Mouse (Mus musculus) adrenal gland, postnatal 14 days (tissue): ENCODE data around the gene Elovl2. TPM values are rescaled to one million over a fixed set of nuclear protein-coding genes. Genes with fewer than 3 reads are reported as not detected.
"Not testable (repeated sequence)": the region's sequence is repeated elsewhere in the genome, so short reads cannot be mapped to it uniquely, and the experiment has no call there.

Source experiments
- DNase-seq: peaks from one replicate; pipeline ENCODE4 v3.0.0; 2021; ENCODE audit warnings: mixed read lengths
- total RNA-seq: library from RNA; stranded (reverse); gene quantifications from 2 replicates; pipeline ENCODE4 v1.2.3, GENCODE M21; 2021

Elovl2 gene
- total RNA-seq, 1 experiment from 2014 or later: 44.4 TPM

- no peak for DNase-seq
Observed at GRCm38 (mm10) chr13:41235181-41235580, 15.0 kb upstream of the Elovl2 start.

DNA sequence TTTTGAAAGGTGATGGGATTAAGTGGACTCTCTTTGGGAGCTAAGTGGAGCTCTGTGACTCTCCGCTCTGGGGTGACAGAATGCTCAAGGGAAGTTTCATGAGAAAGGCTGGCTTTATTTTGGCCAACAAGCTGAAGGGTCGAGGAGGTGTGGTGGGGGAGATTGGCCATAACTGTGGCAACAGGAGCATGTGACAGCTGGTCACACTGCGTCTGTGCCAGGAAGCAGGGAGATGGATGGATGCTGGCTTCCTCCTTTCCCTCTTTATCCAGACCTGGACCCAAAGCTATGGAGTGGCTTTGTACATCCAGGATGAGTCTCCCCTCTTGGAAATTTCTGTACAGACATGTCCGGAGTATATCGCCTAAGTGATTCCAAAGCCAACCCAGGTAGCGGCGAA lies 13.0 kb upstream of the Elovl2 start:
- no peak for DNase-seq

DNA sequence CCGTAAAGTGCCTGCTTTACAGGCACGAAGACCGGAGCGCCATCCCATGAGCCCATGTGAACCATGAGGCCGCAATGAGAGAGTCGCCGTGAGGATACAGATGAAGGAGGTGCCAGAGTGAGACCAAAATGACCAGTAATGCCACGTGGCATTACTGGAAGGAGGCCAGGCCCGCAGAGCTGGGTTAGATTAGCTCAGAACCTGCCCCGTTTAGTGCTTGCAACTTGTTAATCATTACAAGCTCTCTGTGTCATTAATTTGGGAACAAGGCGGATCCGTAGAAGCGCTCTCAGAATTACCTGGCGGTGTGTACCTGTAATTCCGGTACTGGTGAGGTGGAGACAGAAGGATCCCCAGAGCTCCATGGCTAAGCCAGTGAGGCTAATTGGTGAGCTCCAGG lies 12.0 kb upstream of the Elovl2 start:
- no peak for DNase-seq

GRCm38 (mm10) chr13:41231389-41231983 lies 11.3 kb upstream of the Elovl2 start:
- no peak for DNase-seq

GRCm38 (mm10) chr13:41230256-41230655 lies 10.1 kb upstream of the Elovl2 start:
- no peak for DNase-seq

GRCm38 (mm10) chr13:41228060-41228459 lies 7.9 kb upstream of the Elovl2 start:
- no peak for DNase-seq

GRCm38 (mm10) chr13:41226513-41226912 lies 6.3 kb upstream of the Elovl2 start:
- no peak for DNase-seq

GRCm38 (mm10) chr13:41219687-41220303 lies 410 bp downstream of the Elovl2 start:
- no peak for DNase-seq

GRCm38 (mm10) chr13:41219056-41219455 lies 1.1 kb downstream of the Elovl2 start:
- DNase-seq: no peak

- no peak for DNase-seq
Observed at GRCm38 (mm10) chr13:41216236-41216635, 4.0 kb downstream of the Elovl2 start.

DNA sequence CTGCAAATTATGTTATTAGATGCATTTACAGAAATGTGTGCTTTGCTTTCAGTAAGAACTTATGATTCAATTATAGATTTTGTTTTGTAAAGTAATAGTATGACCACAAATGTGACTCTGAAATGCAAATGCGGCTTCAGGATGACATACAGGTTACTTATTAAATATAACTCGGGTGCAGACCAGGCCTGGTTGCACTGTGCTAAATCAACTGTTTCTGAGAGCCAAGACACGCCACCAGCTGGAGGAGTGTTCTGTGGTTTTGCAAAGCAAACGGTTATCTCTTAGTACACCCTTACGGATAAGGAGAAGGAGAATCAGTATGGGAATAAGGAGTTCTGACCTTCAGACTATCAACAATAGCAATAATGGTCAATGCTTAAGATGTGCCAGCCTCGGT lies 4.5 kb downstream of the Elovl2 start:
- DNase-seq: no peak

- no peak for DNase-seq
Observed at GRCm38 (mm10) chr13:41212558-41213322, 7.5 kb downstream of the Elovl2 start.

DNA sequence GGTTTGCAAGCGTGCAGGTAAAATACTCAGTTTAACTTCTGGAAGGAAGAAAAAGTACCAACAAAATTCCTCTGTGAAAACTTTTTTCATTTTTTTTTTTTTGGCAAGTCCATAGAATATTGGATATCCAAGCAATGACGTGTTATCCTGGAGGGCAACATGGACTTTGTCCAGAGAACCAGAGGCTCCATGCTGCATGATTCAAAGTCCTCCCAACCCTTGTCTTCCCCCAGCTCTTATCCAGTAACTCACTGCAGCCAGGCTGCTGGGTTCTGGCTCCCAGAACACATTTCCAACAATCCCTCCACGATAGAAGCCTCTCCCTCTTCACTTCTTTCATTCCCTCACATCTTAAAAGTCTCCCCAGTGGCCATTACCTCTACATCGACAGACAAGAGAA lies 8.9 kb downstream of the Elovl2 start:
- DNase-seq: no peak

- no peak for DNase-seq
Observed at GRCm38 (mm10) chr13:41206241-41206640, 14.0 kb downstream of the Elovl2 start.

DNA sequence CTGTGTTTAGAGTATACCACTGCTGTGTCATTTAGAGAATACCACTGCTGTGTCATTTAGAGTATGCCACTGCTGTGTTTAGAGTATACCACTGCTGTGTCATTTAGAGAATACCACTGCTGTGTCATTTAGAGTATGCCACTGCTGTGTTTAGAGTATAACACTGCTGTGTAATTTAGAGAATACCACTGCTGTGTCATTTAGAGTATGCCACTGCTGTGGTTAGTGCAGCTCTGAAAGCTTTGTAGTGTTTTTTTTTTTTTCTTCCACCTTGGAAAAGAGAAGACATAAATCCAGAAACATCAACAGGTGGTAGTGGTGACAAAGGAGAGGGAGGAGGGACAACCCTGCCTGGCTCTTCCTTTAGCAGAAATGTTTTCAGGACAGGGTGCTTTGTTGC lies 14.6 kb downstream of the Elovl2 start:
- not testable (repeated sequence) for DNase-seq

GRCm38 (mm10) chr13:41203691-41204090 lies 16.5 kb downstream of the Elovl2 start:
- DNase-seq: no peak

- no peak for DNase-seq
Observed at GRCm38 (mm10) chr13:41203289-41203688, 16.9 kb downstream of the Elovl2 start.

GRCm38 (mm10) chr13:41200861-41201260 lies 19.3 kb downstream of the Elovl2 start:
- DNase-seq: no peak

- no peak for DNase-seq
Observed at GRCm38 (mm10) chr13:41195640-41196333, 24.4 kb downstream of the Elovl2 start.

- no peak for DNase-seq
Observed at GRCm38 (mm10) chr13:41187886-41188285, 32.3 kb downstream of the Elovl2 start.

DNA sequence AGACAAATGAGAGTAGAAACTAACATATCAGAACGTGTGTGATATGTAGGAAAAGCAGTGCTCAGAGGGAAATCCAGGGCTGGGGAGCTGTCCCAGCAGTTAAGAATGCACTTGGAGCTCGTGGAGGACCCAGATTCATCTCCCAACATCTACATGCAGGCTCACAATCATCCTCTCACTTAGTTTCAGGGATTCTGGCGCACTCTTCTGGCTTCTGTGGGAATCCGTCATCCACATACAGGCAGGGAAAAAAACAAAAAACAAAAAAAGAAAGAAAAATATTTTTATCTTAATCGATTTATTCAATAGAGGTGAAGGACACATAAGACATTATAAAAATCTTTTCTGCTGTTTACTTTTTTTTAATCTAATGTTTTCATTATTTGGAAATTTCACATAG lies 61.8 kb downstream of the Elovl2 start:
- no peak for DNase-seq

- no peak for DNase-seq
Observed at GRCm38 (mm10) chr13:41153146-41153545, 67.1 kb downstream of the Elovl2 start.

DNA sequence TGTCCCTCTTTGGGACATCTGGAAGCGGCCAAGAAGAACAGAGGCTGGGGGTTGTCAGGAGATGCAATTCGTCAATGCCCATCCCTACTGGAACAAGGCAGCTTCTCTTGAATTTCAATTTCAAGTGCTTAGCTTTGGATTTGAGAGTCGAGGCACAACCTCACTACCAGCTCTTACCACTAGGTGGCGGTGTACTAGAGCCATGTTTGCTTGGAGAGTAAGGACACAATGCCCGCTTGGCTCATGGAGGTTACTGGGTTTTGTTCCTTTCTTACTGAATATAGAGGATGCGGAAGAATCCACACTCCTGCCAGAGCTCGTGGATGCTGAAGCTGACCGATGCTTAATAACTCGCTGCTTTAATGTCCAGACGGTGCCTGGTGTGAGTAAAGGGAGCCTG lies 73.9 kb downstream of the Elovl2 start:
- DNase-seq: peak; percentile 70
